Mouse (Mus musculus) heart, adult 18-20 months (tissue): ENCODE results near the gene Fam172a. TPM values are rescaled to one million over a fixed set of nuclear protein-coding genes. Genes with fewer than 3 reads are reported as not detected.

ENCODE experiments used
- DNase-seq, 2 experiments: peaks; one replicate each; pipeline ENCODE4 v3.0.0; 2021 to 2022; ENCODE audit warnings: mixed read lengths in 1 of 2
- total RNA-seq, 2 experiments: library from RNA; stranded (reverse); gene quantifications; 2 replicates each; pipeline ENCODE4 v1.2.3; 2021

Fam172a gene
- total RNA-seq, 2 experiments from 2014 or later: 11.1 to 11.3 TPM

GRCm38 (mm10) chr13:78102337-78102736 is 400.5 kb downstream of the Fam172a start:
- no peak for DNase-seq

GRCm38 (mm10) chr13:78104851-78105250 is 403.0 kb downstream of the Fam172a start:
- no peak for DNase-seq

- DNase-seq: no peak
Measured at GRCm38 (mm10) chr13:78110648-78111047, 408.8 kb downstream of the Fam172a start.

GRCm38 (mm10) chr13:78113978-78114377 is 412.1 kb downstream of the Fam172a start:
- no peak for DNase-seq

GRCm38 (mm10) chr13:78118715-78119114 is 416.9 kb downstream of the Fam172a start:
- DNase-seq: no peak

- no peak for DNase-seq
Measured at GRCm38 (mm10) chr13:78121991-78122390, 420.2 kb downstream of the Fam172a start.

- no peak for DNase-seq
Measured at GRCm38 (mm10) chr13:78123911-78124426, 422.1 kb downstream of the Fam172a start.

GRCm38 (mm10) chr13:78157465-78157864 is 455.6 kb downstream of the Fam172a start:
- DNase-seq: no peak

GRCm38 (mm10) chr13:78162149-78162548 is 460.3 kb downstream of the Fam172a start:
- no peak for DNase-seq

- peak; percentile 75 to 82 for DNase-seq
Measured at GRCm38 (mm10) chr13:78163087-78163958, 461.5 kb downstream of the Fam172a start.

- DNase-seq: no peak
Measured at GRCm38 (mm10) chr13:78164941-78165340, 463.1 kb downstream of the Fam172a start.

GRCm38 (mm10) chr13:78168166-78168565 is 466.3 kb downstream of the Fam172a start:
- DNase-seq: no peak

- DNase-seq: peak; percentile 9 to 22
Measured at GRCm38 (mm10) chr13:78171320-78171719, 469.5 kb downstream of the Fam172a start.

GRCm38 (mm10) chr13:78171984-78172636 is 470.3 kb downstream of the Fam172a start:
- DNase-seq: no peak

GRCm38 (mm10) chr13:78172861-78173260 is 471.0 kb downstream of the Fam172a start:
- DNase-seq: no peak

GRCm38 (mm10) chr13:78174191-78174590 is 472.4 kb downstream of the Fam172a start:
- DNase-seq: no peak

- no peak for DNase-seq
Measured at GRCm38 (mm10) chr13:78174891-78175290, 473.1 kb downstream of the Fam172a start.

GRCm38 (mm10) chr13:78175821-78176380 is 474.1 kb downstream of the Fam172a start:
- DNase-seq: peak in 1 of 2 experiments; percentile 41

- no peak for DNase-seq
Measured at GRCm38 (mm10) chr13:78177381-78177950, 475.6 kb downstream of the Fam172a start.

- DNase-seq: no peak
Measured at GRCm38 (mm10) chr13:78178021-78178420, 476.2 kb downstream of the Fam172a start.

GRCm38 (mm10) chr13:78178771-78179170 is 476.9 kb downstream of the Fam172a start:
- DNase-seq: no peak

- no peak for DNase-seq
Measured at GRCm38 (mm10) chr13:78179312-78180097, 477.7 kb downstream of the Fam172a start.
